Mouse (Mus musculus) liver, embryonic 14.5 days (tissue): ENCODE measurements around the gene Vps35l. TPM values are rescaled to one million over a fixed set of nuclear protein-coding genes. Genes with fewer than 3 reads are reported as not detected.

Experiments
- ATAC-seq: fragments of 200-750 bp; cut with Nextera tagmentation; 2 replicates; pipeline ENCODE4 v1.8.0; 2017; ENCODE audit warnings: moderate number of reproducible peaks, mild to moderate bottlenecking, moderate library complexity; ENCODE audit not compliant: insufficient read depth
- DNase-seq, 3 experiments: peaks; one replicate each; pipeline ENCODE4 v3.0.0-alpha.2; 2012 to 2013; ENCODE audit warnings: low read depth in 3 of 3, low spot score in 3 of 3
- H3K27ac ChIP-seq: fragments of 300-500 bp; sonication (generic); 2 replicates; pipeline ENCODE4 v1.5.1; 2014; ENCODE audit warnings: moderate library complexity, mild to moderate bottlenecking, control low read depth, inconsistent platforms
- H3K27me3 ChIP-seq: fragments of 300-500 bp; sonication (generic); 2 replicates; pipeline ENCODE4 v1.6.1; 2014; ENCODE audit warnings: mild to moderate bottlenecking, low read length, moderate library complexity; ENCODE audit not compliant: control insufficient read depth, insufficient read depth
- H3K36me3 ChIP-seq: fragments of 300-500 bp; sonication (generic); replicated peaks from 2 replicates; pipeline ENCODE4 v1.6.1; 2014; ENCODE audit warnings: low read depth; ENCODE audit not compliant: control insufficient read depth, insufficient read depth
- H3K4me1 ChIP-seq, 2 experiments: fragments of 200-500 bp in 1 of 2; fragments of 300-500 bp in 1 of 2; sonication (generic) in 1 of 2; replicated peaks; 2 replicates each; pipeline ENCODE4 v1.6.1; 2012 to 2014; ENCODE audit warnings: antibody characterized with exemption in 1 of 2, inconsistent platforms in 1 of 2, low read length in 1 of 2; ENCODE audit not compliant: control insufficient read depth in 2 of 2, insufficient read depth in 2 of 2
- H3K4me2 ChIP-seq: fragments of 300-500 bp; sonication (generic); 2 replicates; pipeline ENCODE4 v1.6.1; 2014; ENCODE audit warnings: low read depth, mild to moderate bottlenecking, control low read depth, moderate library complexity
- H3K4me3 ChIP-seq, 2 experiments: fragments of 200-500 bp in 1 of 2; fragments of 300-500 bp in 1 of 2; sonication (generic) in 1 of 2; 2 replicates each; pipeline ENCODE4 v1.5.1; 2012 to 2014; ENCODE audit warnings: low read depth in 2 of 2, low read length in 2 of 2, mild to moderate bottlenecking in 2 of 2, control low read depth in 1 of 2, inconsistent platforms in 1 of 2, moderate library complexity in 1 of 2; ENCODE audit not compliant: insufficient read depth in 1 of 2
- H3K9ac ChIP-seq: fragments of 300-500 bp; sonication (generic); replicated peaks from 2 replicates; pipeline ENCODE4 v1.6.1; 2014; ENCODE audit warnings: mild to moderate bottlenecking, control low read depth, moderate library complexity
- H3K9me3 ChIP-seq: fragments of 300-500 bp; sonication (generic); 2 replicates; pipeline ENCODE4 v1.6.1; 2016; ENCODE audit warnings: low read length, mixed read lengths; ENCODE audit not compliant: control insufficient read depth
- CTCF ChIP-seq: IDR thresholded peaks from 2 replicates; pipeline ENCODE4 v1.5.1; 2016; ENCODE audit warnings: antibody characterized with exemption, low read depth, control low read depth
- EP300 ChIP-seq: IDR thresholded peaks from 2 replicates; pipeline ENCODE4 v1.6.1; 2016; ENCODE audit warnings: antibody characterized with exemption, low read depth
- WGBS: fragments of 180-500 bp; shearing (Covaris S2); extraction: QIAGEN DNeasy Blood & Tissue Kit; methylation state at CpG from one replicate; pipeline ENCODE4 v1.1.7; 2014; ENCODE audit not compliant: insufficient replicate concordance; 5-methylcytosine and 5-hydroxymethylcytosine counted together
- polyA plus RNA-seq, 2 experiments: library from polyadenylated mRNA; depleted of rRNA in 1 of 2; stranded (reverse) in 1 of 2; unstranded in 1 of 2; fragments of >200 nt; fragmentation: Nextera tagmentation in 1 of 2; extraction: Ambion mirVana in 1 of 2; gene quantifications; 2 replicates each; pipeline versions ENCODE4 v1.2.1 to v1.2.3; 2012 to 2014

Vps35l gene
- polyA plus RNA-seq, 2 experiments: 26.1 to 33.2 TPM

DNA sequence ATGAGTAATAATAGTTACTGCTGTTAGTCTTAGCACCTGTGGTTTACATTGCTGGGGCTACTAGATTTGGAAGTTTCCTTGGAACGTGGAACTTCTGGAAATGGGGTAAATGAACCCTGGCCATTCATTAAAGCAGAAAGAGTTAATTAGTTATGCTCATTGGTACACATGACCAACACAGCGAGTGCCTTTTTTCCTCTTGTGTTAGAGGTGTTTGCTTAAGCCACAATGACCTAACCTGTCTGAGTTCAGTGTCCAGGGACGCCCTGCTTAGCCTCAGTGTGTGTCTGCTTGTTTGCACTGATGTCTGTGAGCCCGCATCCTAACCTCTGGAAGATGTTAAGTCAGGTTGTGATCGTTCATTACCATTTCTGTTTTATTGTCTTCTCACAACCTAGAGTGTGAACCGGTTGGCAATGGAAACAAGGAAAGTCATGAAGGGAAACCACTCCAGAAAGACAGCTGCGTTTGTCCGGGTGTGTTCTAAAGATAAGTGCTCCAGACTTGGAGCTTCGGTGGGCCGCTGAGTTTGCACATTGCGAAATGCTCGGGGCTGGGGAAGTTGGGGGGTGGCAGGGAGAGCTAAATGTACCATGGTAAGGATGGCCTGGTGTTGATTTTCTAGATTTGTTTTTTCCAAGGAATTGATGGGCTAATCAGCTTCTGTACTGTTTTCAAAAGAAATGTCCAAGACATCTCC, 71.5 kb downstream of the Vps35l start:
- WGBS: 26% methylated on average over 12 of the region's 12 CpGs
- H3K27ac ChIP-seq: no peak overlapping the region
- peak in 1 of 3 experiments; percentile 13 for DNase-seq

DNA sequence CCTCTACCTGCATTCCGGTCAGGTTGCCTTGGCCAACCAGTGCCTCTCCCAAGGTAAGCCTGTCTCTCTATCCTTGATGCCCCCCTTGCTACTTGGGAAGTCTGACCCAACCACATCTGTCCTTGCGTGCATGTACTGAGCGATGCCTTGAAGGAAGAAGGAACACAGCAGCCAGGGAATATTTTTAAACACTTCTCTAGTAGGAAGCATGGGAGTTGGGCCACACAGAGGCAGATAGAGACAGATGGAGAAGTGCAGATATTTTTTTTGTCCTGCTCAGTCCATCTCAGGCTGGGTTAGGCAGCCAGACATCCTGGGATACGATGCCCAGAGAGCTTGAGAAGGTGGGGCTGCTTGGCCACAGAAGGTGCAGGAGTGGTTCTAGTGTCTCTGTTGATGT, 73.6 kb downstream of the Vps35l start:
- no peak overlapping the region for H3K4me2 ChIP-seq
- peaks cover 0 to 12% of the 10 kb centered on the region in 2 experiments; a peak in 1 of 4 replicates for H3K4me1 ChIP-seq
- ATAC-seq (no peak), DNase-seq (no peak)
- no peaks in the 10 kb centered on the region for H3K9me3 ChIP-seq
- no peaks in the 10 kb centered on the region for H3K36me3 ChIP-seq
- TF ChIP-seq CTCF (no peak), EP300 (no peak)
- no peak overlapping the region for H3K27ac ChIP-seq
- no peaks in the 10 kb centered on the region for H3K27me3 ChIP-seq
- 86% methylated on average over 4 of the region's 4 CpGs for WGBS
- H3K9ac ChIP-seq: no peak overlapping the region
- H3K4me3 ChIP-seq: no peak overlapping the region

More for the DNA sequence above, 71.5 kb downstream of the Vps35l start:
- Histone ChIP-seq H3K4me2 (no peak overlapping the region), H3K4me1 (peaks cover 0 to 12% of the 10 kb centered on the region in 2 experiments; a peak in 1 of 4 replicates), H3K9ac (no peak overlapping the region), H3K27me3 (no peaks in the 10 kb centered on the region), H3K9me3 (no peaks in the 10 kb centered on the region), H3K4me3 (no peak overlapping the region), H3K36me3 (no peaks in the 10 kb centered on the region)
- TF ChIP-seq EP300: no peak
- TF ChIP-seq CTCF: no peak
- ATAC-seq: peak; percentile 39; the same call in 1 of the 2 replicates

DNA sequence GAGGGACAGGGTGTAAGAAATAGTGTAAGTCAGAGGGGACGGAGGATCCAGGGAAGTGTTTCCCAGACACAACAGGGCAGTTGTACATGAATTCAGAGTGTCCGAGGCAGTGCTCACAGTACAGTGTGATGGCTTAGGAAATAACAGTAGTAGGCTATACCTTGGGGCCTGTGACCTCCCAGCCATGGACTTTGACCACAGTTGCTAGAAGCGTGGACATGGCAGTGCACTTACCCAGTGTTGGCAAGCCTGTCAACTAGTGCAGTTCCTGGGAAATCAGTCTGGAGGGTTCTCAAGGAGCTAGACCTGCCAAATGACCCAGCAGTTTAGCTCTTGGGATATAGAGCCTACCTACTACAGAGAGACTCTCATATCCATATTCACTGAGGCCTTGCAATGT, 76.2 kb downstream of the Vps35l start:
- Histone ChIP-seq H3K27me3 (no peaks in the 10 kb centered on the region), H3K4me3 (no peak overlapping the region), H3K9ac (no peak overlapping the region), H3K4me1 (0 out of 4 replicates have a peak, but pooled peaks cover 0 to 6% of the 10 kb centered on the region in 2 experiments), H3K4me2 (no peak overlapping the region), H3K36me3 (no peaks in the 10 kb centered on the region), H3K9me3 (no peaks in the 10 kb centered on the region), H3K27ac (no peak overlapping the region)
- no peak for DNase-seq
- ATAC-seq: no peak
- WGBS: 69% methylated on average over 3 of the region's 3 CpGs
- TF ChIP-seq EP300 (no peak), CTCF (no peak)

DNA sequence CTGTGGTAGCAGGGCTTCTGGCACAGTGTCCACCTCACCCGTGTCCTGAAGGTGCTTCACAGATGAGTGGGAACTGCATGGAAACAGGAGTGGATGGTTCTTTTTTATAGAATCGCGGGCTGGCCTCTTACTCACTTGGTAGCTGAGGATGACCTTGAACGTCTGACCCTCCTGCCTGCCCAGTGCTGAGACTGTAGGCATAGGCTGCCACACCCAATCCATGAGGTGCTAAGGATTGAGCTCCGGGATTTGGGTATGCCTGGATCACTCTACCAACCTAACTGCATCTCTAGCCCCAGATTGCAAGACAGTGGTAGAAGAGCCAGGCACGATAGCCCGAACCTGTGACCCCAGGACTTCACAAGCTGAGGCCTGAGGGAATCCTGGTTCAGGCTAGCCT, 77.7 kb downstream of the Vps35l start:
- Histone ChIP-seq H3K4me2 (no peak overlapping the region), H3K9ac (no peak overlapping the region), H3K4me1 (no peaks in the 10 kb centered on the region), H3K36me3 (no peaks in the 10 kb centered on the region), H3K4me3 (no peak overlapping the region), H3K9me3 (no peaks in the 10 kb centered on the region), H3K27me3 (no peaks in the 10 kb centered on the region), H3K27ac (no peak overlapping the region)
- TF ChIP-seq CTCF (no peak), EP300 (no peak)
- 75% methylated on average over 7 of the region's 7 CpGs for WGBS
- DNase-seq: no peak
- ATAC-seq: no peak

DNA sequence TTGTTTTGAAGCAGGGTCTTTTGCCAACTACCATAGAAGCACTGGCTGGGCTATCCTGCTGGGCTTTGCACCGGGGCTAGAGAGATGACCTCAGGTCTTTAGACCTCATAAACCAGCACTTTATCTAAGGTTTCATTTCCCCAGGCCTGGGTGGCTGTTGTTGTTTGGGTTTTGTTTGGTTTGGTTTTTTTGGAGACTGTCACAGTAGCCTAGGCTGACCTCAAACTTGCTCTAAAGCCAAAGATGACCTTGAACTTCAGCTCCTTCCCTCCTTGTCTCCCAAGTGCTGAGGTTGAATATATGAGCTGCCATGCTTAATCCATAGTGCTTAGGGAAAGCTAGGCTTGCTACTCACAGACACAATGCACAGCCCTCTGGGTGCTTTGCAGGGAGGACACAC, 79.6 kb downstream of the Vps35l start:
- no peak for DNase-seq
- Histone ChIP-seq H3K4me1 (no peaks in the 10 kb centered on the region), H3K27ac (no peak overlapping the region), H3K9me3 (no peaks in the 10 kb centered on the region), H3K4me3 (no peak overlapping the region), H3K27me3 (no peaks in the 10 kb centered on the region), H3K36me3 (no peaks in the 10 kb centered on the region), H3K9ac (no peak overlapping the region), H3K4me2 (no peak overlapping the region)
- ATAC-seq: no peak
- TF ChIP-seq EP300 (no peak), CTCF (no peak)
- 78% methylated on average over 1 of the region's 1 CpGs for WGBS
